Mouse (Mus musculus) heart, postnatal 0 days (tissue): ENCODE results near the gene Lin54. TPM values are rescaled to one million over a fixed set of nuclear protein-coding genes. Genes with fewer than 3 reads are reported as not detected.

Source experiments
- ATAC-seq: fragments of 200-750 bp; cut with Nextera tagmentation; 2 replicates; pipeline ENCODE4 v1.8.0; 2017; ENCODE audit warnings: low read depth, moderate number of reproducible peaks, moderate library complexity; ENCODE audit not compliant: insufficient read depth
- DNase-seq: peaks from one replicate; pipeline ENCODE4 v3.0.0-alpha.2; 2016; ENCODE audit warnings: low spot score
- H3K27ac ChIP-seq: fragments of 300-500 bp; sonication (generic); 2 replicates; pipeline ENCODE4 v1.5.1; 2014; ENCODE audit warnings: low read depth, mild to moderate bottlenecking
- H3K27me3 ChIP-seq: fragments of 300-500 bp; sonication (generic); 2 replicates; pipeline ENCODE4 v1.6.1; 2014; ENCODE audit warnings: low read length, mixed read lengths; ENCODE audit not compliant: control insufficient read depth, insufficient read depth
- H3K36me3 ChIP-seq: fragments of 300-500 bp; sonication (generic); replicated peaks from 2 replicates; pipeline ENCODE4 v1.6.1; 2014; ENCODE audit warnings: low read length, mixed read lengths; ENCODE audit not compliant: control insufficient read depth, insufficient read depth
- H3K4me1 ChIP-seq: fragments of 300-500 bp; sonication (generic); 2 replicates; pipeline ENCODE4 v1.6.1; 2014; ENCODE audit warnings: antibody characterized with exemption; ENCODE audit not compliant: control insufficient read depth, insufficient read depth
- H3K4me2 ChIP-seq: fragments of 300-500 bp; sonication (generic); 2 replicates; pipeline ENCODE4 v1.6.1; 2014; ENCODE audit warnings: low read depth, mild to moderate bottlenecking, low read length, moderate library complexity
- H3K4me3 ChIP-seq: fragments of 300-500 bp; sonication (generic); 2 replicates; pipeline ENCODE4 v1.5.1; 2014; ENCODE audit warnings: low read depth, low read length
- H3K9ac ChIP-seq: fragments of 300-500 bp; sonication (generic); replicated peaks from 2 replicates; pipeline ENCODE4 v1.6.1; 2014; ENCODE audit warnings: low read depth, low read length, mixed read lengths
- H3K9me3 ChIP-seq: fragments of 300-500 bp; sonication (generic); replicated peaks from 2 replicates; pipeline ENCODE4 v1.6.1; 2016; ENCODE audit warnings: low read length; ENCODE audit not compliant: control insufficient read depth
- CTCF ChIP-seq: IDR thresholded peaks from 2 replicates; pipeline ENCODE4 v1.5.1; 2016; ENCODE audit warnings: antibody characterized with exemption, control low read depth, low read depth
- EP300 ChIP-seq: IDR thresholded peaks from 2 replicates; pipeline ENCODE4 v1.6.1; 2016; ENCODE audit warnings: antibody characterized with exemption, low read depth
- WGBS: fragments of 180-500 bp; shearing (Covaris S2); extraction: QIAGEN DNeasy Blood & Tissue Kit; methylation state at CpG from one replicate; pipeline ENCODE4 v1.1.7; 2014; 5-methylcytosine and 5-hydroxymethylcytosine counted together
- polyA plus RNA-seq: library from polyadenylated mRNA; unstranded; fragments of >200 nt; fragmentation: Nextera tagmentation; extraction: Ambion mirVana; gene quantifications from 2 replicates; pipeline ENCODE4 v1.2.1, GENCODE M21; 2015
- total RNA-seq: library from RNA; depleted of rRNA; stranded (reverse); fragments of >200 nt; gene quantifications from 2 replicates; pipeline ENCODE4 v1.2.3, GENCODE M21; 2014; ENCODE audit warnings: low replicate concordance

The Lin54 gene
- total and polyA plus RNA-seq, 2 experiments from 2014 or later: 5.5 to 12.8 TPM

- Histone ChIP-seq H3K4me3 (no peak overlapping the region), H3K27me3 (no peaks in the 10 kb centered on the region), H3K4me2 (no peak overlapping the region), H3K27ac (no peak overlapping the region), H3K9me3 (no peaks in the 10 kb centered on the region), H3K4me1 (no peaks in the 10 kb centered on the region), H3K36me3 (peaks cover 55% of the 10 kb centered on the region), H3K9ac (no peak overlapping the region)
- peak; percentile 51 for DNase-seq
- TF ChIP-seq EP300 (no peak), CTCF (peak; percentile 78)
- 78% methylated on average over 3 of the region's 3 CpGs for WGBS
- peak; percentile 58; the same call in 1 of the 2 replicates for ATAC-seq
Measured at GRCm38 (mm10) chr5:100536638-100537037, 36.2 kb upstream of the Lin54 start.

GRCm38 (mm10) chr5:100535826-100536225 lies 35.4 kb upstream of the Lin54 start:
- Histone ChIP-seq H3K4me3 (no peak overlapping the region), H3K9me3 (no peaks in the 10 kb centered on the region), H3K36me3 (peaks cover 59% of the 10 kb centered on the region), H3K27me3 (no peaks in the 10 kb centered on the region), H3K27ac (no peak overlapping the region), H3K4me2 (no peak overlapping the region), H3K9ac (no peak overlapping the region), H3K4me1 (no peaks in the 10 kb centered on the region)
- 63% methylated on average over 7 of the region's 7 CpGs for WGBS
- DNase-seq (no peak), ATAC-seq (no peak)
- TF ChIP-seq CTCF (no peak), EP300 (no peak)

- Histone ChIP-seq H3K4me2 (peak overlapping the region; percentile 41), H3K4me1 (peaks cover 6% of the 10 kb centered on the region; the same call in 1 of the 2 replicates), H3K9ac (no peak overlapping the region; the same call in 1 of the 2 replicates), H3K4me3 (0 out of 2 replicates have a peak overlapping the region, but pooled peaks have one; percentile 11), H3K27me3 (no peaks in the 10 kb centered on the region), H3K27ac (peak overlapping the region; percentile 74), H3K9me3 (no peaks in the 10 kb centered on the region), H3K36me3 (peaks cover 36% of the 10 kb centered on the region)
- WGBS: 13% methylated on average over 7 of the region's 7 CpGs
- peak; percentile 82 for DNase-seq
- peak; percentile 81 for ATAC-seq
- TF ChIP-seq EP300 (no peak), CTCF (no peak; the same call in 1 of the 2 replicates)
Measured at GRCm38 (mm10) chr5:100526164-100526563, 25.7 kb upstream of the Lin54 start.

GRCm38 (mm10) chr5:100525620-100526019 lies 25.2 kb upstream of the Lin54 start:
- Histone ChIP-seq H3K27ac (peak overlapping the region; percentile 74), H3K9me3 (no peaks in the 10 kb centered on the region), H3K27me3 (no peaks in the 10 kb centered on the region), H3K4me2 (peak overlapping the region; percentile 41), H3K9ac (peak overlapping the region; percentile 24; the same call in 1 of the 2 replicates), H3K36me3 (peaks cover 30% of the 10 kb centered on the region), H3K4me3 (no peak overlapping the region), H3K4me1 (peaks cover 6% of the 10 kb centered on the region; the same call in 1 of the 2 replicates)
- 26% methylated on average over 3 of the region's 3 CpGs for WGBS
- peak; percentile 30 for DNase-seq
- TF ChIP-seq EP300 (no peak), CTCF (no peak)
- peak; percentile 66; the same call in 1 of the 2 replicates for ATAC-seq

- Histone ChIP-seq H3K27ac (no peak overlapping the region), H3K9me3 (no peaks in the 10 kb centered on the region), H3K9ac (no peak overlapping the region), H3K4me1 (peaks cover 12% of the 10 kb centered on the region), H3K36me3 (peaks cover 23% of the 10 kb centered on the region), H3K4me3 (no peak overlapping the region), H3K4me2 (no peak overlapping the region), H3K27me3 (no peaks in the 10 kb centered on the region)
- ATAC-seq: no peak
- WGBS: 91% methylated on average over 9 of the region's 9 CpGs
- TF ChIP-seq CTCF: no peak
- TF ChIP-seq EP300: no peak
- DNase-seq: no peak
Measured at GRCm38 (mm10) chr5:100524921-100525320, 24.5 kb upstream of the Lin54 start.

GRCm38 (mm10) chr5:100523331-100523730 lies 22.9 kb upstream of the Lin54 start:
- TF ChIP-seq EP300 (no peak), CTCF (no peak)
- peaks cover 21% of the 10 kb centered on the region for H3K4me1 ChIP-seq
- DNase-seq: no peak
- no peak overlapping the region for H3K4me2 ChIP-seq
- H3K4me3 ChIP-seq: no peak overlapping the region
- no peaks in the 10 kb centered on the region for H3K9me3 ChIP-seq
- H3K27me3 ChIP-seq: no peaks in the 10 kb centered on the region
- peaks cover 7% of the 10 kb centered on the region; the same call in 1 of the 2 replicates for H3K36me3 ChIP-seq
- ATAC-seq: no peak
- H3K9ac ChIP-seq: no peak overlapping the region
- H3K27ac ChIP-seq: peak overlapping the region; percentile 25; the same call in 1 of the 2 replicates
- WGBS: 74% methylated on average over 1 of the region's 1 CpGs
